Mouse (Mus musculus) heart, embryonic 12.5 days (tissue): ENCODE results near the gene Pnrc2. TPM values are rescaled to one million over a fixed set of nuclear protein-coding genes. Genes with fewer than 3 reads are reported as not detected.
A peak's percentile ranks its signal among the peaks of the same experiment; 100 is the strongest.

Source experiments
- ATAC-seq: fragments of 200-750 bp; cut with Nextera tagmentation; 2 replicates; pipeline ENCODE4 v1.8.0; 2017; ENCODE audit warnings: moderate TSS enrichment, moderate library complexity; ENCODE audit not compliant: insufficient number of reproducible peaks, low FRiP score
- H3K27ac ChIP-seq: fragments of 300-500 bp; sonication (generic); 2 replicates; pipeline ENCODE4 v1.5.1; 2016; ENCODE audit warnings: mild to moderate bottlenecking, moderate library complexity; ENCODE audit not compliant: poor library complexity, severe bottlenecking
- H3K27me3 ChIP-seq: fragments of 300-500 bp; sonication (generic); replicated peaks from 2 replicates; pipeline ENCODE4 v1.6.1; 2016; ENCODE audit warnings: mild to moderate bottlenecking, moderate library complexity
- H3K36me3 ChIP-seq: fragments of 300-500 bp; sonication (generic); 2 replicates; pipeline ENCODE4 v1.6.1; 2016; ENCODE audit warnings: mild to moderate bottlenecking, moderate library complexity
- H3K4me1 ChIP-seq: fragments of 300-500 bp; sonication (generic); replicated peaks from 2 replicates; pipeline ENCODE4 v1.6.1; 2016; ENCODE audit warnings: mild to moderate bottlenecking
- H3K4me2 ChIP-seq: fragments of 300-500 bp; sonication (generic); 2 replicates; pipeline ENCODE4 v1.6.1; 2016; ENCODE audit warnings: mild to moderate bottlenecking, moderate library complexity
- H3K4me3 ChIP-seq: fragments of 300-500 bp; sonication (generic); 2 replicates; pipeline ENCODE4 v1.5.1; 2016; ENCODE audit warnings: mild to moderate bottlenecking
- H3K9ac ChIP-seq: fragments of 300-500 bp; sonication (generic); 2 replicates; pipeline ENCODE4 v1.6.1; 2016; ENCODE audit warnings: mild to moderate bottlenecking, moderate library complexity
- H3K9me3 ChIP-seq: fragments of 300-500 bp; sonication (generic); replicated peaks from 2 replicates; pipeline ENCODE4 v1.6.1; 2016; ENCODE audit warnings: mild to moderate bottlenecking, moderate library complexity
- WGBS: fragments of 180-500 bp; shearing (Covaris S2); methylation state at CpG from one replicate; pipeline ENCODE4 v1.1.7; 2016; 5-methylcytosine and 5-hydroxymethylcytosine counted together
- polyA plus RNA-seq: library from polyadenylated mRNA; unstranded; fragments of >200 nt; fragmentation: Nextera tagmentation; extraction: Ambion mirVana; gene quantifications from 2 replicates; pipeline ENCODE4 v1.2.1, GENCODE M21; 2016

Gene Pnrc2
- polyA plus RNA-seq, 1 experiment from 2014 or later: 124 TPM

DNA sequence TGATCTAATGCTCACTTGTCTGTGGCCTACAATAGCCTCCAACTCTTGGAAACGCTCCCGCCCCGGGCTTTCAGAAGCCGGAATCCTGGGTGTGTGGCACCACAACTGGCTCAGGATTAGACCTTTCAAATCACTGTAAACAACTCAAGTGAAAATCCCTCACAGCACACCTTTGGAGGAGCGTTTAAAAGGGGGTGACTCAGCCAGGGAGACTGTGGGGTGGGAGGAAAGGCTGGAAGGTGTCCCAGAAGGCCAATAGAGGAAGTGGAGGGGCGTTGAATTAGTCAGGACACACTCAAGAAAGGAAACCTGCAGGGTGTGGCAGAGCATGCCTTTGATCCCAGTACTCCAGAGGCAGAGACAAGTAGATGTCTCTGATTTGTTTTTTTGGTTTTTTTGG is 29.2 kb downstream of the Pnrc2 start:
- Histone ChIP-seq H3K27ac (no peak overlapping the region), H3K4me1 (peaks cover 21% of the 10 kb centered on the region), H3K9ac (no peak overlapping the region), H3K4me3 (no peak overlapping the region), H3K27me3 (no peaks in the 10 kb centered on the region), H3K9me3 (0 out of 2 replicates have a peak, but pooled peaks cover 6% of the 10 kb centered on the region), H3K36me3 (no peaks in the 10 kb centered on the region), H3K4me2 (no peak overlapping the region)
- 79% methylated on average over 6 of the region's 6 CpGs for WGBS
- no peak for ATAC-seq

DNA sequence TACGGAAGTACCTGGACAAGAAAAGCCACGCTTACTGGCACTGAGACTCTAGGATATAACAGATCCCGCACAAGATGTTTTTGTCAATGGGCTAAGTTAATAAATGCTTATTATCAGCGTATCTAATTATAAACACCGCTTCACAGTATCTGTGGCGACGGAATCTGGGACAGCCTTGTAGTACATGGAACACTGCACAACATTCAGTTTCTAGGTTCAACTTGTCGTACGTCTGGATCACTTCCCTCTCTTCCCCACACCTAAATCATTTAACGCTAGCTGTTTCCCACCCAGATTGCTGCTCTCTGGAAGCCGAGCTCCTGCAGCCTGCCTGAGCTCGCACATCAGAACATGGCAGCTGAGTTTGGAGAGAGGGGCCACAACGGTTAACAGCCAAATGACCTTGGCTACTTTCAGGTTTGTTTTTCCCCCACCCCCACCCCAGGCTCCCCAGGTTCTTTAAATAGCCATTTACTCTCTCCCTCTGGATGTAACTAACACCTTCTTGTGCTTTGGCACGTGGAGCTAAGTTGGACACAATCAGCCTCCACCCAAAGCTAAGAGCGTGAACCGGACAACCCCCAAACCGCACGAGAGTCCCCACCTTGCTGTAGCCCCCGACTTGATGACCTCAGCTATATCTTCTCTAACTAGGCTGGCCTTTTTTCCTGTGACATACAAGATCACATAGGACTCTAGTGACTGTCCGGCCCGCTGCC is 34.2 kb downstream of the Pnrc2 start:
- 53% methylated on average over 21 of the region's 21 CpGs for WGBS
- peaks cover 23% of the 10 kb centered on the region for H3K4me1 ChIP-seq
- 0 out of 2 replicates have a peak, but pooled peaks cover 6% of the 10 kb centered on the region for H3K9me3 ChIP-seq
- peak overlapping the region; percentile 85 for H3K27ac ChIP-seq
- no peaks in the 10 kb centered on the region for H3K36me3 ChIP-seq
- peak overlapping the region; percentile 3; the same call in 1 of the 2 replicates for H3K4me2 ChIP-seq
- peak; percentile 39; the same call in 1 of the 2 replicates for ATAC-seq
- no peak overlapping the region; the same call in 1 of the 2 replicates for H3K9ac ChIP-seq
- H3K4me3 ChIP-seq: no peak overlapping the region
- no peaks in the 10 kb centered on the region for H3K27me3 ChIP-seq

DNA sequence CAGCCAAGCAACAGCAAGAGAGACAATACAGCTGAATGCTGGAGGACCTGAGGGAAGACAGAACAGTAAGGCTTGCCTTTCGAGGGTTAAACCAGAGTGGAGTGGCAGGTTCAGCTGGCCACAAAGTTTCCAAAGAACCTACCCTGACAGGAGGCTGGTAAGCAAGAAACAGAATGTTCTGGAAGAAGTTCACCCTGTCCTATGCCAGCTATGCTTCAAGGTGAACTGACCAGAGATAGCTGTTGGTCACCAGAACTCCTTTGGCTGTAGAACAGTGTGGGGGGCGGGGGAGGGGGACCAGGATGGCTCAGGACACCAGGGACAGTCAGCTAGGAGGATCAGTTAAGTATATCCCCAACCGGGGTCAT is 34.7 kb downstream of the Pnrc2 start:
- H3K27me3 ChIP-seq: no peaks in the 10 kb centered on the region
- ATAC-seq: no peak
- no peaks in the 10 kb centered on the region for H3K36me3 ChIP-seq
- H3K9ac ChIP-seq: no peak overlapping the region; the same call in 1 of the 2 replicates
- WGBS: 66% methylated on average over 3 of the region's 3 CpGs
- no peak overlapping the region for H3K4me3 ChIP-seq
- H3K9me3 ChIP-seq: 0 out of 2 replicates have a peak, but pooled peaks cover 6% of the 10 kb centered on the region
- no peak overlapping the region for H3K4me2 ChIP-seq
- H3K4me1 ChIP-seq: peaks cover 23% of the 10 kb centered on the region
- H3K27ac ChIP-seq: peak overlapping the region; percentile 85

DNA sequence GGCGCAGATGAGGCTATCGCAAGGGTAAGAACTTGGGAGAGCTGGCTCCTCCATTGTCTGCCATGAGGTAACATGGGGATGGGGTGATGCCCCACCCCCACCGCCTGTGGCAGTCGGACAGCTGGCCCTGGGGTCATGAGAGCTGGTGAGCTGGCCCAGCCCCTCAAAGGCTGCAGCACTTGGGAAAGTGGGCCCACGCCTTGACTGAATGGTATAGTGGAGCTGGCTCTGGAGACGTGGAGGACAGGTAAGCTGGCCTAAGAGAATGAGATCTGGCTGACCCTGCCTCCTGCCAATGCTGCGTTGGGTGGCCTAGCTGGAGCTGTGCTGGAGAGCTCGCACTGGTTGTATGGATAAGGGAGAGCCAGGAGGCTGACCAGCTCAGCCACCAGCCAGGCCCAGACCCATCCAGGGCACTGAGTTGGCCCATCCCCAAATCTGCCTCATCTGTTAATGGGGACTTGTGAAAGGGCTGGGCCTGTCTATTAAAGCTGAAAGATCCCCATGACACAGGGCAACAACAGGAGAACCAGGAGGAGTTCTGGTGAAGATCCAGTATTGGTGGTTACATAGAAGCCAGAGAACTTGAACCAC is 39.4 kb downstream of the Pnrc2 start:
- no peak overlapping the region for H3K27ac ChIP-seq
- no peaks in the 10 kb centered on the region for H3K36me3 ChIP-seq
- H3K27me3 ChIP-seq: no peaks in the 10 kb centered on the region
- peaks cover 18% of the 10 kb centered on the region for H3K4me1 ChIP-seq
- no peak for ATAC-seq
- WGBS: 85% methylated on average over 8 of the region's 8 CpGs
- no peak overlapping the region for H3K4me3 ChIP-seq
- H3K9ac ChIP-seq: no peak overlapping the region
- H3K9me3 ChIP-seq: 0 out of 2 replicates have a peak, but pooled peaks cover 3% of the 10 kb centered on the region
- no peak overlapping the region for H3K4me2 ChIP-seq

- no peak for ATAC-seq
- Histone ChIP-seq H3K4me2 (no peak overlapping the region), H3K4me3 (no peak overlapping the region), H3K4me1 (peaks cover 18% of the 10 kb centered on the region), H3K36me3 (no peaks in the 10 kb centered on the region), H3K27me3 (no peaks in the 10 kb centered on the region), H3K27ac (no peak overlapping the region), H3K9ac (no peak overlapping the region), H3K9me3 (0 out of 2 replicates have a peak, but pooled peaks cover 3% of the 10 kb centered on the region)
- whole genome bisulfite sequencing: 76% methylated on average over 12 of the region's 12 CpGs
These were observed 40.1 kb downstream of the Pnrc2 start for GRCm38 (mm10) chr4:135833301-135834123.

DNA sequence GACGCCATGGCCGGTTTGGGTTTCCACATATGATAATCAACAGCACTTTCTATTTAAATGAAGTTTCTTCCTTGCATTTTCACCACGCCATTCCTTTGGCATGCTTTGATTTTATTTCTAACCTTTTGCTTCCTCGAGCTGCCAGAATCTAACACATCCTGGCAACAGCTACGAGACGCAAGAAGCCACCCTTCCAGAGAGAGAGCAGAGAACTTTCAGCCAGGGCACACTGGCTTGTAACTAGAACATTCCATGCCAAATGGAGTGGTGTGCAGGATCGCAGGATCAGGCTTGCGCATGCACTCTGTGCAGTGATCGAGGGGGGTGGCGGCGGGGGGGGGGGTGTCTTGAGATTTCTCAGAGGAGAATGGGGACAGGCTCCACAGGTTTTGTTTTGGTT is 41.6 kb downstream of the Pnrc2 start:
- 70% methylated on average over 11 of the region's 11 CpGs for WGBS
- no peak overlapping the region for H3K4me2 ChIP-seq
- H3K27ac ChIP-seq: no peak overlapping the region
- no peaks in the 10 kb centered on the region for H3K36me3 ChIP-seq
- no peaks in the 10 kb centered on the region for H3K9me3 ChIP-seq
- peaks cover 25% of the 10 kb centered on the region for H3K4me1 ChIP-seq
- no peak for ATAC-seq
- H3K4me3 ChIP-seq: no peak overlapping the region
- H3K9ac ChIP-seq: no peak overlapping the region
- no peaks in the 10 kb centered on the region for H3K27me3 ChIP-seq

DNA sequence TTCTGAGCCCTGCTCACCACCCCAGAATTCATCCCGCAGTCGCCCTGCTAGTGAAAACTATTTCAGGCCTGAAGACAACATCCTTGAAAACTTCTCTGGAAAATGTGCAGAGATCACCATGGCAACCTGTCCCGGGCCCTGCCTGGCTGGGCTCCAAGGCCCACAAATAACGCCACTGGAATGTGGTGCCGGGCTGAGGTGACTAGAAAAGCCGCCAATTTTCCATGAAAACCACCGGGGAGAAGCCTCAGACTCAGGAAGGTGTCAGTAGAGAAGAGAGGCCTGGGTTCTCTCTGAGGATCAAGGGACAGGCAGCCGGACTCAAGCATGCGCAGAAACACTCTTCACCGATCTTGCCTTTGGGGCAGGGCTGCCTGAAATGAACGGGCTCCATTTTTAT is 45.2 kb downstream of the Pnrc2 start:
- Histone ChIP-seq H3K4me2 (peak overlapping the region; percentile 44), H3K9me3 (no peaks in the 10 kb centered on the region), H3K4me1 (peaks cover 25% of the 10 kb centered on the region), H3K4me3 (0 out of 2 replicates have a peak overlapping the region, but pooled peaks have one; percentile 9), H3K9ac (peak overlapping the region; percentile 62), H3K27ac (peak overlapping the region; percentile 86), H3K36me3 (no peaks in the 10 kb centered on the region), H3K27me3 (no peaks in the 10 kb centered on the region)
- WGBS: 13% methylated on average over 11 of the region's 11 CpGs
- peak; percentile 80 for ATAC-seq

DNA sequence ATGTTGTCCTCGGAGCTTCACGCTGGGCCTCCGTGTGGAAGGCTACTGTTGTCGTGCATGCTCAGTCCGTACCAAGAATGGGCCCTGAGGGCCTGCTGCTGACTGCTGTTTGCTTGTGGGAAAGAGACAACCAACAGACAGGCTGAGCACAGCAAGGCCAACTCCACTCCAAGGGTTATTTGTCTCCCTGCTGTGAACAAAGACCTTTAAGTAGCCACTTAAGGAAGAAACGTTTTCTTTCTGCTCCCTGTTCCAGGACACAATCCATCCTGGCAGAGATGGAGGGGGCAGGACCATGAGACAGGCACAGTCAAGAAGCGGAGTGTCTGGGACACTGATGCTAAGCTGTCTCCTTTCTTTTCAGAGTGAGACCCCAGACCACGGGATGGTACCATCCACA is 49.4 kb downstream of the Pnrc2 start:
- Histone ChIP-seq H3K36me3 (no peaks in the 10 kb centered on the region), H3K4me2 (no peak overlapping the region), H3K4me1 (peaks cover 19% of the 10 kb centered on the region), H3K4me3 (no peak overlapping the region), H3K9me3 (no peaks in the 10 kb centered on the region), H3K9ac (no peak overlapping the region), H3K27ac (no peak overlapping the region), H3K27me3 (no peaks in the 10 kb centered on the region)
- ATAC-seq: no peak
- WGBS: 50% methylated on average over 8 of the region's 8 CpGs

DNA sequence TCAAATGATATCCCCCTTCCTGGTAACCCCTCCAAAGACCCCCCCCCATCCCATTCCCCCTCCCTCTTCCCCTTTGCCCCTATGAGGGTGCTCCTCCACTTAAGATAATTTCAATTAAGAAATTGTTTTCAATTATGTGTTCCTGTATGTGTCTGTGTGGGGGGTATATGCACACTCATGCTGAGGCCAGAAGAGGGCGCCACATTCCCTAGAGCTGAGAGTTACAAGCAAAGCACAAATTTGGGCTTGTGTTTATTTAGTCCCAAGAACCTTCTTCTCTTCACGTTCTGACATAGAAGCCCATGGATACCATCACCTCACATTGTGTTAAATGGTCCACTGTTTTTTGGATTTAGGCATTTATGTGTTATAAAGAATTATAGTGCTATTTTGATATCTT is 50.4 kb downstream of the Pnrc2 start:
- no peak for ATAC-seq
- Histone ChIP-seq H3K9me3 (no peaks in the 10 kb centered on the region), H3K27ac (no peak overlapping the region), H3K27me3 (no peaks in the 10 kb centered on the region), H3K4me1 (peaks cover 9% of the 10 kb centered on the region), H3K4me2 (no peak overlapping the region), H3K4me3 (no peak overlapping the region), H3K36me3 (no peaks in the 10 kb centered on the region), H3K9ac (no peak overlapping the region)
- WGBS: 68% methylated on average over 2 of the region's 2 CpGs

DNA sequence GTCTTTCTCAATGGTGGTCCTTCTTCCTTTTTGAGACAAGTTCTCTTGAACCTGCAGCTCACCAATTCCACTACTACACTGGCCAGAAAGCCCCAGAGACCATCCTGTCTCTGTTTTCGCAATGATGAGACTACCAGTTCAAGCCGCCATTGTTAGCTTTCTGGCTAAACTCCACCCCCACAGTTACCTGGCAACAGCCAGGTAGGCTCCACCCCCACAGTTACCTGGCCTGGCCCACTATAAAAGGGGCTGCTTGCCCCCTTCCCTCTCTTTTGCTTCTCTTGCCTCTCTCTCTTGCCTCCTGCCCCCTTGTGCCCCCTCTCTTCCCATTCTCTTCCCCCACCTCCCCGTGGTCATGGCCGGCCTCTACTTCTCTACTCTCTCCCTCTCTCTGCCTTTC is 51.9 kb downstream of the Pnrc2 start:
- Histone ChIP-seq H3K27me3 (no peaks in the 10 kb centered on the region), H3K27ac (no peak overlapping the region), H3K9ac (no peak overlapping the region), H3K36me3 (no peaks in the 10 kb centered on the region), H3K9me3 (no peaks in the 10 kb centered on the region), H3K4me3 (no peak overlapping the region), H3K4me1 (peaks cover 4% of the 10 kb centered on the region), H3K4me2 (no peak overlapping the region)
- no peak for ATAC-seq
- WGBS: 86% methylated on average over 4 of the region's 4 CpGs
